Mouse (Mus musculus): ENCODE data around the gene Exosc8.
"Not testable (repeated sequence)": the region's sequence is repeated elsewhere in the genome, so short reads cannot be mapped to it uniquely, and the experiment has no call there.

Exosc8 gene

GRCm38 (mm10) chr3:54735247-54736046 lies at the start of gene Exosc8, which contains the start of gene Alg5:
Exosc8 (minus strand) TSS chr3:54735393.
Alg5 (plus strand) TSS chr3:54735539.
- in situ Hi-C loops (cut with MboI, MseI), result loop anchor here (25.0 kb wide), 2 partner anchors 873 to 1273 kb away; partner anchors contain the start of genes Nhlrc3 (in 1 of the 2), Proser1 (in 1 of the 2) and Ufm1 (in 1 of the 2)

- in situ Hi-C loops (cut with MboI, MseI), result loop anchor here in 1 of 2 experiments (10.0 kb wide), 1 partner anchor 1181 kb away; no protein-coding TSS in a partner anchor
These were observed 40.9 kb upstream of the Exosc8 start for GRCm38 (mm10) chr3:54775989-54776631.

GRCm38 (mm10) chr3:54773613-54774012 lies 38.4 kb upstream of the Exosc8 start:
- in situ Hi-C loops (cut with MboI, MseI), result loop anchor here in 1 of 2 experiments (10.0 kb wide), 1 partner anchor 1179 kb away; no protein-coding TSS in a partner anchor

- in situ Hi-C loops (cut with MboI, MseI), result loop anchor here in 1 of 2 experiments (10.0 kb wide), 1 partner anchor 1175 kb away; no protein-coding TSS in a partner anchor
These were observed 34.4 kb upstream of the Exosc8 start for GRCm38 (mm10) chr3:54769349-54770275.

- in situ Hi-C loops (cut with MboI, MseI), result no loop called here
These were observed 33.4 kb upstream of the Exosc8 start for GRCm38 (mm10) chr3:54768592-54768991.

GRCm38 (mm10) chr3:54766811-54767210 lies 31.6 kb upstream of the Exosc8 start:
- in situ Hi-C loops (cut with MboI, MseI), result no loop called here

GRCm38 (mm10) chr3:54766034-54766433 lies 30.8 kb upstream of the Exosc8 start:
- in situ Hi-C loops (cut with MboI, MseI), result no loop called here

- in situ Hi-C loops (cut with MboI, MseI), result not testable (repeated sequence)
These were observed 30.3 kb upstream of the Exosc8 start for GRCm38 (mm10) chr3:54765521-54765920.

GRCm38 (mm10) chr3:54764418-54764817 lies 29.2 kb upstream of the Exosc8 start:
- in situ Hi-C loops (cut with MboI, MseI), result no loop called here

- in situ Hi-C loops (cut with MboI, MseI), result no loop called here
These were observed 26.1 kb upstream of the Exosc8 start for GRCm38 (mm10) chr3:54761258-54761657.

- in situ Hi-C loops (cut with MboI, MseI), result no loop called here
These were observed 25.3 kb upstream of the Exosc8 start for GRCm38 (mm10) chr3:54760321-54761115.

- in situ Hi-C loops (cut with MboI, MseI), result no loop called here
These were observed 24.0 kb upstream of the Exosc8 start for GRCm38 (mm10) chr3:54759211-54759610.

- in situ Hi-C loops (cut with MboI, MseI), result no loop called here
These were observed 22.3 kb upstream of the Exosc8 start for GRCm38 (mm10) chr3:54757446-54757845.

- in situ Hi-C loops (cut with MboI, MseI), result no loop called here
These were observed 20.9 kb upstream of the Exosc8 start for GRCm38 (mm10) chr3:54756058-54756457.

GRCm38 (mm10) chr3:54755145-54756041 lies 20.2 kb upstream of the Exosc8 start, which contains the start of gene Smad9:
Smad9 (plus strand) TSS chr3:54755582.
- in situ Hi-C loops (cut with MboI, MseI), result no loop called here

- in situ Hi-C loops (cut with MboI, MseI), result loop anchor here in 1 of 2 experiments (5.0 kb wide), 1 partner anchor 54 kb away; the partner anchor contains the start of gene Rfxap
These were observed 18.2 kb upstream of the Exosc8 start for GRCm38 (mm10) chr3:54753411-54753810.

GRCm38 (mm10) chr3:54745799-54746198 lies 10.6 kb upstream of the Exosc8 start:
- in situ Hi-C loops (cut with MboI, MseI), result loop anchor here (25.0 kb wide), 2 partner anchors 883 to 1283 kb away; partner anchors contain the start of genes Nhlrc3 (in 1 of the 2), Proser1 (in 1 of the 2) and Ufm1 (in 1 of the 2)

- in situ Hi-C loops (cut with MboI, MseI), result loop anchor here (25.0 kb wide), 2 partner anchors 880 to 1280 kb away; partner anchors contain the start of genes Nhlrc3 (in 1 of the 2), Proser1 (in 1 of the 2) and Ufm1 (in 1 of the 2)
These were observed 6.8 kb upstream of the Exosc8 start for GRCm38 (mm10) chr3:54741965-54742364.

GRCm38 (mm10) chr3:54737317-54737716 lies 2.1 kb upstream of the Exosc8 start:
- in situ Hi-C loops (cut with MboI, MseI), result loop anchor here (25.0 kb wide), 2 partner anchors 875 to 1275 kb away; partner anchors contain the start of genes Nhlrc3 (in 1 of the 2), Proser1 (in 1 of the 2) and Ufm1 (in 1 of the 2)
